Mouse (Mus musculus): Measurements from ENCODE around the gene Gm49392. TPM values are rescaled to one million over a fixed set of nuclear protein-coding genes. Genes with fewer than 3 reads are reported as not detected.
"Not testable (repeated sequence)": the region's sequence is repeated elsewhere in the genome, so short reads cannot be mapped to it uniquely, and the experiment has no call there.

Gm49392 gene
- total RNA-seq (2014; rRNA removed) = not detected in 2 replicates
- not detected in 2 replicates for polyA plus RNA-seq (2015; fragmentation: Nextera tagmentation; extraction: Ambion mirVana)

DNA sequence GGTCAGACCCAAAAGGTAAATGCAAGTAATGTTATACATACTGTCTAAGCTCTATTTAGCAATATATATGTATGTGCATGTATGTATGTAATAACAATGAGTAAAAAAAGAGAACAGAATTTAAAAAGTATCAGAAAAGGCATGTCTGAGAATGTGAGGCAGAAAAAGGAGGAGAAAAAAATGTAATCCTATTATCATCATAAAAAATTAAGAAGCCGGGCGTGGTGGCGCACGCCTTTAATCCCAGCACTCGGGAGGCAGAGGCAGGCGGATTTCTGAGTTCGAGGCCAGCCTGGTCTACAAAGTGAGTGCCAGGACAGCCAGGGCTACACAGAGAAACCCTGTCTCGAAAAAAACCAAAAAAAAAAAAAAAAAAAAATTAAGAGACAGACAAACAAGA lies at the start of gene Gm49392:
Gm49392 (minus strand) TSS at position 101 of the 400 bp plus-strand sequence.
- H3K27me3 ChIP-seq (ENCODE audit: insufficient read depth, low read length); H3K9me3 ChIP-seq (ENCODE audit: low read length); H3K36me3 ChIP-seq (ENCODE audit: insufficient read depth); H3K4me2 ChIP-seq (ENCODE audit: low read depth); H3K9ac ChIP-seq; H3K4me1 ChIP-seq (ENCODE audit: insufficient read depth); DNase-seq; ATAC-seq; H3K27ac ChIP-seq (ENCODE audit: low read depth, low read length); H3K4me3 ChIP-seq (ENCODE audit: low read depth, low read length): not testable (repeated sequence)
- 84% methylated on average over 8 of the region's 8 CpGs for WGBS

DNA sequence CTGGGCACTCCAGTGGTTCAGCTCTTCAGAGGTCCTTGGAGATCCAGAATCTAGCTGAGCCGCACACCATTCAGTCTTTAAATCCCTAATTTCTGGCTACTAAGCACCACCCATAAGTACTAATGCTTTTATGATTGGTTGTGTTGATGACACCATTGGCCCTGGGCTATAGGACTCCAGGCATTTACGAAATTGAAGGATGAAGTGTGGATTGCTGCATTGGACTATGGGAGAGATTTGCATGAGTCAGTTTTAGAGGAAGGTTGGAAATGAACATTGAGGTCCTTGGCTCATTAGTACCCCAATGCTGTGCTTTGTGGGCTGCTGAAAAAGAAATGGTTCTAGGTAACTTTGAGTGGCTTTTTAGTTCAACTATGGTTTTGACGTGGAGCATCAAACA lies 45.2 kb upstream of the Gm49392 start, which contains the start of gene Tpbpa:
Tpbpa (minus strand) TSS at position 101 of the 400 bp plus-strand sequence.
- not testable (repeated sequence) for DNase-seq; H3K27me3 ChIP-seq (ENCODE audit: insufficient read depth, low read length); H3K4me2 ChIP-seq (ENCODE audit: low read depth); H3K4me3 ChIP-seq (ENCODE audit: low read depth, low read length); ATAC-seq; H3K27ac ChIP-seq (ENCODE audit: low read depth, low read length); H3K9ac ChIP-seq; H3K36me3 ChIP-seq (ENCODE audit: insufficient read depth); H3K4me1 ChIP-seq (ENCODE audit: insufficient read depth); H3K9me3 ChIP-seq (ENCODE audit: low read length)
- 71% methylated on average over 3 of the region's 3 CpGs for WGBS

DNA sequence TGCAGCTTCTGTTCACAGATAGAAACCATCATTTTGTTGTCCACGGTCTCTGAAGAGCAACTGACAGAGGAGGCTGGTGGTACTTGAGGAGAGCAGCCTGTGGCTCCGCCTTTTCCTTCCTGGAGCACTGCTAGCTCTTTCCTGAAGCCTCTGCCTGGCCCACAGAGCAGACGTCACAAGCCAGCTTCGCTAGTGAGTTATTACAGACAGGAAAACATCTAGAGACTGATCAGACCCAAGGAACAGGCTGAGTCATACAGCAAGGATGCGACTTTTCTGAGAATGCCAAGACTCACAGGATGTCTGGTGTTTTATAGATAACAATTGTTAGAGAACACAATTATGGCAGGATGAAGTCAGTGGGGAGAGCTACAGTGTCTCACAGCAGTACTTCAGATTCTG lies 39.8 kb upstream of the Gm49392 start, which contains the start of the genes Gm49391 and Ctla2a:
Gm49391 (minus strand) TSS at position 72 of the 402 bp plus-strand sequence.
Ctla2a (minus strand) TSS at position 126 of the 402 bp plus-strand sequence.
- no peaks in the 10 kb centered on the region for H3K4me1 ChIP-seq (ENCODE audit: insufficient read depth)
- H3K36me3 ChIP-seq (ENCODE audit: insufficient read depth) = no peaks in the 10 kb centered on the region
- no peaks in the 10 kb centered on the region for H3K9me3 ChIP-seq (ENCODE audit: low read length)
- no peak within 1 kb of the TSS for H3K27ac ChIP-seq (ENCODE audit: low read depth, low read length)
- no peak for TF ChIP-seq CTCF (IDR thresholded peaks at IDR 0.05; ENCODE audit: low read depth)
- no peak for ATAC-seq
- H3K4me3 ChIP-seq (ENCODE audit: low read depth, low read length) = no peak within 1 kb of the TSS
- DNase-seq = no peak
- H3K27me3 ChIP-seq (ENCODE audit: insufficient read depth, low read length) = no peaks in the 10 kb centered on the region
- H3K9ac ChIP-seq = no peak within 1 kb of the TSS
- no peak within 1 kb of the TSS for H3K4me2 ChIP-seq (ENCODE audit: low read depth)
- WGBS = 73% methylated on average over 5 of the region's 5 CpGs

DNA sequence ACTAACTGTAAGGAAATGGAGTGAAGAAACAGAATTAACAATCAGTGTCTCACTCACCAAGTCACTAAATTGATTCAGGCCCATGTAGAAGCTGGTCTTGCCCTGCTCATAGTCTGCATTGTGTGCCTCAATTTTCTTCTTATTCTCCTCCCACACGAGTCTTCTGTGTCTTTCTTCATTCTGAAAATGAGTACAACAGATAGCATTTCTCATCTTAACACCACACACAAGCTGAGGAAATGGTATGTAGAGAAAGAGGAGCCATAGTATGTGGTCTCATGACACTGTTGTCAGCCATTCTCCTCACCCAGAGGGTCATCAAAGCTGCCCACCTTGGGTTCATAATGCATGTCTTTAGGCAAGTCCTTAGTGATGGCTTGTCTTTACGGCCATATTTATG lies 38.8 kb upstream of the Gm49392 start, which contains the start of gene Gm49393:
Gm49393 (minus strand) TSS at position 101 of the 400 bp plus-strand sequence.
- not testable (repeated sequence) for H3K27me3 ChIP-seq (ENCODE audit: insufficient read depth, low read length); H3K27ac ChIP-seq (ENCODE audit: low read depth, low read length); DNase-seq; H3K4me2 ChIP-seq (ENCODE audit: low read depth); H3K9me3 ChIP-seq (ENCODE audit: low read length); H3K4me3 ChIP-seq (ENCODE audit: low read depth, low read length); ATAC-seq; H3K9ac ChIP-seq; H3K36me3 ChIP-seq (ENCODE audit: insufficient read depth); H3K4me1 ChIP-seq (ENCODE audit: insufficient read depth)
- WGBS = 69% methylated on average over 2 of the region's 2 CpGs

DNA sequence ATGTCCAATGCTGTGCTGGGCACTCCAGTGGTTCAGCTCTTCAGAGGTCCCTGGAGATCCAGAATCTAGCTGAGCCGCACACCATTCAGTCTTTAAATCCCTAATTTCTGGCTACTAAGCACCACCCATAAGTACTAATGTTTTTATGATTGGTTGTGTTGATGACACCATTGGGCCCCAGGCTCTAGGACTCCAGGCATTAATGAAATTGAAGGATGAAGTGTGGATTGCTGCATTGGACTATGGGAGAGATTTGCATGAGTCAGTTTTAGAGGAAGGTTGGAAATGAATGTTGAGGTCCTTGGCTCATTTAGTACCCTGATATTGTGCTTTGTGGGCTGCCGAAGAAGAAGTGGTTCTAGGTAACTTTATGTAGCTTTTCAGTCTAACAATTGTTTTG lies 8.1 kb upstream of the Gm49392 start, which contains the start of gene Tpbpb:
Tpbpb (minus strand) TSS at position 101 of the 400 bp plus-strand sequence.
- not testable (repeated sequence) for H3K27me3 ChIP-seq (ENCODE audit: insufficient read depth, low read length); H3K9me3 ChIP-seq (ENCODE audit: low read length); ATAC-seq; DNase-seq; H3K4me2 ChIP-seq (ENCODE audit: low read depth); H3K4me1 ChIP-seq (ENCODE audit: insufficient read depth); H3K27ac ChIP-seq (ENCODE audit: low read depth, low read length); H3K36me3 ChIP-seq (ENCODE audit: insufficient read depth); H3K4me3 ChIP-seq (ENCODE audit: low read depth, low read length); H3K9ac ChIP-seq
- WGBS = 87% methylated on average over 2 of the region's 2 CpGs

DNA sequence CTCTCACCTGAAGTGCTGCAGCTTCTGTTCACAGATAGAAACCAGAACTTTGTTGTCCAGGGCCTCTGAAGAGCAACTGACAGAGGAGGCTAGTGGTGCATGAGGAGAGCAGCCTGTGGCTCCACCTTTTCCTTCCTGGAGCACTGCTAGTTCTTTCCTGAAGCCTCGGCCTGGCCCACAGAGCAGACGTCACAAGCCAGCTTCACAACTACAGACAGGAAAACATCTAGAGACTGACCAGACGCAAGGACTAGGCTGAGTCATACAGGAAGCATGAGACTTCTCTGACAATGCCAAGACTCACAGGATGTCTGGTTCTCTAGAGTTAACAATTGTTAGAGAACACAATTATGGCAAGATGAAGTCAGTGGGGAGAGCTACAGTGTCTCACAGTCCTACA lies 634 bp upstream of the Gm49392 start, which contains the start of gene Ctla2b:
Ctla2b (minus strand) TSS at position 120 of the 400 bp plus-strand sequence.
- H3K9me3 ChIP-seq (ENCODE audit: low read length) = 0 out of 2 replicates have a peak, but pooled peaks cover 3% of the 10 kb centered on the region
- H3K27me3 ChIP-seq (ENCODE audit: insufficient read depth, low read length) = no peaks in the 10 kb centered on the region
- no peak within 1 kb of the TSS for H3K27ac ChIP-seq (ENCODE audit: low read depth, low read length)
- no peak for TF ChIP-seq CTCF (IDR thresholded peaks at IDR 0.05; ENCODE audit: low read depth)
- H3K4me2 ChIP-seq (ENCODE audit: low read depth) = no peak within 1 kb of the TSS
- H3K36me3 ChIP-seq (ENCODE audit: insufficient read depth) = no peaks in the 10 kb centered on the region
- WGBS = 83% methylated on average over 3 of the region's 3 CpGs
- H3K9ac ChIP-seq = no peak within 1 kb of the TSS
- no peak for DNase-seq
- H3K4me1 ChIP-seq (ENCODE audit: insufficient read depth) = no peaks in the 10 kb centered on the region
- no peak for ATAC-seq
- H3K4me3 ChIP-seq (ENCODE audit: low read depth, low read length) = no peak within 1 kb of the TSS

DNA sequence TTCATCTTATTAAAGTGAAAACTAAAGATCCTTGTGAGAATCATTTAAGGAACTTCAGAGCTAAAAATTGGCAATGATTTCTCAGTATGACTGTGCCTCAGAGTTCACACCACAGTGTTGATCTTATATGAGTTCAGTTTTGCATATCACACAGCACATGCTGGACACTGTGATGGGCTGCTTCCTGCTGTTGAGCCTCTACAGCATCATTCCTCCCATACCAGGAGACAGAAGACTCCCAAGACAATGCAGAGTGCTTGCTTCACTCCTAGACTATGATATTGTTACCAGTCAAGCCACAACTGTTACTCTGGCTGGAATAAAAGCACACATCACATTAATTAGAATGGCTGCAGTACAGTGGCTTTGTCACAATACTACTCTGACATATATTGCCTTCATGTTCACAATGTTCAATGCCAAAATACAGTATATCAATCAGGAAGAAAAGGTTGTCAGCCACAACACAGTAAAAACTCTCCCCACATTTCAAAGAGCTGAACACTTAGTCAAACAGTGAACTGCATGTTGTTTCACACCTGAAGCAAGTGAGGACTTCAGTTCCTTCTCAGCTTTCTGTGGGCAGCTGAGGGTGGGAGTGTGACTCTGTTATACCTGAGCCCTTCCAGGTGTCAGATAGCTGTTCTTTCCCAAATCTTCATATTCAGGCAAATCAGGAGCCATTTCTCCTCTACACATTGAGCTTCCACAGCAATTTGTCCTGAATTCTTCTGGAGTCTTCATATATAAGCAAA lies 1.1 kb downstream of the Gm49392 start:
- no peak for ATAC-seq
- no peak overlapping the region for H3K27ac ChIP-seq (ENCODE audit: low read depth, low read length)
- H3K9ac ChIP-seq = no peak overlapping the region
- no peak overlapping the region for H3K4me2 ChIP-seq (ENCODE audit: low read depth)
- no peak for DNase-seq
- H3K36me3 ChIP-seq (ENCODE audit: insufficient read depth) = no peaks in the 10 kb centered on the region
- no peaks in the 10 kb centered on the region for H3K4me1 ChIP-seq (ENCODE audit: insufficient read depth)
- 0 out of 2 replicates have a peak, but pooled peaks cover 3% of the 10 kb centered on the region for H3K9me3 ChIP-seq (ENCODE audit: low read length)
- no peak overlapping the region for H3K4me3 ChIP-seq (ENCODE audit: low read depth, low read length)
- no peak for TF ChIP-seq CTCF (IDR thresholded peaks at IDR 0.05; ENCODE audit: low read depth)
- H3K27me3 ChIP-seq (ENCODE audit: insufficient read depth, low read length) = no peaks in the 10 kb centered on the region
